Mouse (Mus musculus): ENCODE results near the gene Acy3. TPM values are rescaled to one million over a fixed set of nuclear protein-coding genes. Genes with fewer than 3 reads are reported as not detected.

Acy3 gene
- polyA plus RNA-seq, 1 experiment = 5.4 TPM

- TF ChIP-seq GATA1 (IDR thresholded peaks at IDR 0.05; ENCODE audit: low read length) = no peak
Observed at GRCm38 (mm10) chr19:3966330-3967075, 19.9 kb upstream of the Acy3 start.

- TF ChIP-seq GATA1 (IDR thresholded peaks at IDR 0.05; ENCODE audit: low read length) = no peak
Observed at GRCm38 (mm10) chr19:3967258-3967657, 19.1 kb upstream of the Acy3 start.

GRCm38 (mm10) chr19:3972229-3972628 lies 14.1 kb upstream of the Acy3 start, which contains the start of gene Aldh3b2:
Gene Aldh3b2 (plus strand): TSS chr19:3972328.
- no peak for TF ChIP-seq GATA1 (IDR thresholded peaks at IDR 0.05; ENCODE audit: low read length)

GRCm38 (mm10) chr19:3975866-3976265 lies 10.5 kb upstream of the Acy3 start:
- TF ChIP-seq GATA1 (IDR thresholded peaks at IDR 0.05; ENCODE audit: low read length) = no peak

- TF ChIP-seq GATA1 (IDR thresholded peaks at IDR 0.05; ENCODE audit: low read length) = no peak
Observed at GRCm38 (mm10) chr19:3980309-3980708, 6.1 kb upstream of the Acy3 start.

GRCm38 (mm10) chr19:3980917-3981316 lies 5.5 kb upstream of the Acy3 start:
- TF ChIP-seq GATA1 (IDR thresholded peaks at IDR 0.05; ENCODE audit: low read length) = no peak

GRCm38 (mm10) chr19:3983527-3984200 lies 2.7 kb upstream of the Acy3 start:
- TF ChIP-seq GATA1 (IDR thresholded peaks at IDR 0.05; ENCODE audit: low read length) = no peak

GRCm38 (mm10) chr19:3985261-3985681 lies 1.1 kb upstream of the Acy3 start:
- TF ChIP-seq GATA1 (IDR thresholded peaks at IDR 0.05; ENCODE audit: low read length) = no peak

GRCm38 (mm10) chr19:3988066-3988465 lies 1.7 kb downstream of the Acy3 start:
- TF ChIP-seq GATA1 (IDR thresholded peaks at IDR 0.05; ENCODE audit: low read length) = no peak

GRCm38 (mm10) chr19:3988750-3989149 lies 2.4 kb downstream of the Acy3 start:
- no peak for TF ChIP-seq GATA1 (IDR thresholded peaks at IDR 0.05; ENCODE audit: low read length)

GRCm38 (mm10) chr19:3990804-3991203 lies 4.4 kb downstream of the Acy3 start:
- no peak for TF ChIP-seq GATA1 (IDR thresholded peaks at IDR 0.05; ENCODE audit: low read length)

- TF ChIP-seq GATA1 (IDR thresholded peaks at IDR 0.05; ENCODE audit: low read length) = no peak
Observed at GRCm38 (mm10) chr19:3991562-3991961, 5.2 kb downstream of the Acy3 start.

GRCm38 (mm10) chr19:3991966-3992365 lies 5.6 kb downstream of the Acy3 start:
- no peak for TF ChIP-seq GATA1 (IDR thresholded peaks at IDR 0.05; ENCODE audit: low read length)

- no peak for TF ChIP-seq GATA1 (IDR thresholded peaks at IDR 0.05; ENCODE audit: low read length)
Observed at GRCm38 (mm10) chr19:3992416-3992815, 6.0 kb downstream of the Acy3 start, which contains the start of gene Tbx10. Gene Tbx10 (plus strand): TSS chr19:3992752.

GRCm38 (mm10) chr19:3994932-3995331 lies 8.6 kb downstream of the Acy3 start:
- TF ChIP-seq GATA1 (IDR thresholded peaks at IDR 0.05; ENCODE audit: low read length) = no peak

- TF ChIP-seq GATA1 (IDR thresholded peaks at IDR 0.05; ENCODE audit: low read length) = no peak
Observed at GRCm38 (mm10) chr19:3995505-3995904, 9.1 kb downstream of the Acy3 start.

- TF ChIP-seq GATA1 (IDR thresholded peaks at IDR 0.05; ENCODE audit: low read length) = no peak
Observed at GRCm38 (mm10) chr19:3996106-3996505, 9.7 kb downstream of the Acy3 start.

Measured in G1E-ER4 (cell line).